Mouse (Mus musculus) 416B (cell line): ENCODE results near the gene 2810006K23Rik.
"Not testable (repeated sequence)": the region's sequence is repeated elsewhere in the genome, so short reads cannot be mapped to it uniquely, and the experiment has no call there.

Experiments
- DNase-seq: peaks from one replicate; pipeline ENCODE4 v3.0.0; 2011; ENCODE audit warnings: low read depth

Gene 2810006K23Rik

GRCm38 (mm10) chr5:124349196-124349595 lies 21.3 kb downstream of the 2810006K23Rik start:
- no peak for DNase-seq

GRCm38 (mm10) chr5:124350350-124350749 lies 22.5 kb downstream of the 2810006K23Rik start:
- no peak for DNase-seq

- peak; percentile 79 for DNase-seq
Measured at GRCm38 (mm10) chr5:124351111-124351560, 23.2 kb downstream of the 2810006K23Rik start.

GRCm38 (mm10) chr5:124351604-124352003 lies 23.7 kb downstream of the 2810006K23Rik start:
- DNase-seq, result no peak

- DNase-seq, result peak; percentile 92
Measured at GRCm38 (mm10) chr5:124352141-124352920, 24.4 kb downstream of the 2810006K23Rik start.

- peak; percentile 29 for DNase-seq
Measured at GRCm38 (mm10) chr5:124353011-124353725, 25.3 kb downstream of the 2810006K23Rik start.

- DNase-seq, result peak; percentile 55
Measured at GRCm38 (mm10) chr5:124353726-124354547, 26.0 kb downstream of the 2810006K23Rik start.

GRCm38 (mm10) chr5:124354574-124355424 lies 26.9 kb downstream of the 2810006K23Rik start:
- DNase-seq, result peak; percentile 64

- DNase-seq, result no peak
Measured at GRCm38 (mm10) chr5:124355425-124355959, 27.6 kb downstream of the 2810006K23Rik start.

GRCm38 (mm10) chr5:124356695-124357094 lies 28.8 kb downstream of the 2810006K23Rik start:
- DNase-seq, result no peak

- DNase-seq, result peak; percentile 74
Measured at GRCm38 (mm10) chr5:124359641-124360040, 31.8 kb downstream of the 2810006K23Rik start.

GRCm38 (mm10) chr5:124362982-124363381 lies 35.1 kb downstream of the 2810006K23Rik start, which contains the start of gene Cdk2ap1:
Cdk2ap1 (minus strand) TSS chr5:124363082.
- DNase-seq, result not testable (repeated sequence)

GRCm38 (mm10) chr5:124364173-124364918 lies 36.5 kb downstream of the 2810006K23Rik start:
- DNase-seq, result no peak

GRCm38 (mm10) chr5:124365754-124366153 lies 37.9 kb downstream of the 2810006K23Rik start:
- DNase-seq, result no peak

- no peak for DNase-seq
Measured at GRCm38 (mm10) chr5:124366721-124367120, 38.8 kb downstream of the 2810006K23Rik start.

GRCm38 (mm10) chr5:124374298-124374697 lies 46.4 kb downstream of the 2810006K23Rik start:
- no peak for DNase-seq

- DNase-seq, result no peak
Measured at GRCm38 (mm10) chr5:124376401-124376800, 48.5 kb downstream of the 2810006K23Rik start.

- DNase-seq, result peak; percentile 64
Measured at GRCm38 (mm10) chr5:124377149-124377548, 49.3 kb downstream of the 2810006K23Rik start.

GRCm38 (mm10) chr5:124380121-124380520 lies 52.2 kb downstream of the 2810006K23Rik start:
- no peak for DNase-seq

- DNase-seq, result peak; percentile 57
Measured at GRCm38 (mm10) chr5:124387932-124388331, 60.0 kb downstream of the 2810006K23Rik start.
